25 mouse cellular contexts compared by ENCODE assay signal in genomic region chr1:149699411-149699810, GRCm38 (mm10).
DNase-seq lines count a peak whose midpoint lies in the region; ATAC-seq and TF ChIP-seq lines count a peak whose summit lies in the region.
"Had no signal": no experiment of that assay in that cellular context is flagged by ENCODE, and none has a peak within 500 bp of the region (broad histone marks: within the 10 kb centered on the region; RNA-seq: fewer than 3 reads in every experiment).

No protein-coding gene starts in this region.

- H3K4me2 ChIP-seq in hindbrain, embryonic 13.5 days, result no peak overlapping the region
- no peak overlapping the region for H3K4me2 ChIP-seq in hindbrain, embryonic 12.5 days (replicated peaks)
- no peak overlapping the region for H3K4me2 ChIP-seq in midbrain, embryonic 14.5 days (ENCODE audit: low read length)
- H3K4me2 ChIP-seq: embryonic facial prominence, embryonic 12.5 days; embryonic facial prominence, embryonic 15.5 days; forebrain, embryonic 15.5 days; heart, embryonic 11.5 days; hindbrain, embryonic 14.5 days had no signal

- H3K9ac ChIP-seq in hindbrain, embryonic 13.5 days, result no peak overlapping the region
- H3K9ac ChIP-seq in hindbrain, embryonic 12.5 days, result no peak overlapping the region
- H3K9ac ChIP-seq in midbrain, embryonic 14.5 days (replicated peaks; ENCODE audit: low read length), result no peak overlapping the region
- H3K9ac ChIP-seq: embryonic facial prominence, embryonic 12.5 days; embryonic facial prominence, embryonic 15.5 days; forebrain, embryonic 15.5 days; hindbrain, embryonic 14.5 days had no signal

- no peaks in the 10 kb centered on the region for H3K36me3 ChIP-seq in hindbrain, embryonic 13.5 days
- no peaks in the 10 kb centered on the region for H3K36me3 ChIP-seq in hindbrain, embryonic 12.5 days
- no peaks in the 10 kb centered on the region for H3K36me3 ChIP-seq in midbrain, embryonic 14.5 days (ENCODE audit: control insufficient read depth, insufficient read depth, low read length)
- H3K36me3 ChIP-seq in midbrain, embryonic 10.5 days, result no peaks in the 10 kb centered on the region
- H3K36me3 ChIP-seq: embryonic facial prominence, embryonic 12.5 days; embryonic facial prominence, embryonic 15.5 days; forebrain, embryonic 15.5 days; G1E had no signal

- H3K27me3 ChIP-seq in hindbrain, embryonic 13.5 days, result no peaks in the 10 kb centered on the region
- no peaks in the 10 kb centered on the region for H3K27me3 ChIP-seq in hindbrain, embryonic 12.5 days
- H3K27me3 ChIP-seq in midbrain, embryonic 14.5 days (ENCODE audit: control insufficient read depth, insufficient read depth, low read length), result no peaks in the 10 kb centered on the region
- no peaks in the 10 kb centered on the region for H3K27me3 ChIP-seq in midbrain, embryonic 10.5 days (ENCODE audit: low read depth, poor library complexity, severe bottlenecking)
- H3K27me3 ChIP-seq: CH12.LX; embryonic facial prominence, embryonic 12.5 days; embryonic facial prominence, embryonic 15.5 days; forebrain, embryonic 15.5 days had no signal

- 76% methylated on average over 4 of the region's 4 CpGs for WGBS in hindbrain, embryonic 13.5 days
- 89% methylated on average over 4 of the region's 4 CpGs for WGBS in hindbrain, embryonic 12.5 days
- 63% methylated on average over 4 of the region's 4 CpGs for WGBS in midbrain, embryonic 14.5 days
- 92% methylated on average over 4 of the region's 4 CpGs for WGBS in midbrain, embryonic 10.5 days

- peak; percentile 28; the same call in 1 of the 2 replicates for ATAC-seq in hindbrain, embryonic 13.5 days (ENCODE audit: low FRiP score)
- ATAC-seq in hindbrain, embryonic 12.5 days (ENCODE audit: low FRiP score), result no peak
- peak; percentile 68; the same call in 1 of the 2 replicates for ATAC-seq in midbrain, embryonic 14.5 days (ENCODE audit: low FRiP score, low TSS enrichment)
- ATAC-seq: forebrain, embryonic 15.5 days; hindbrain, postnatal 0 days; inflammation-experienced regulatory T-cells, adult 6 months; Patski had no signal

- no peak overlapping the region for H3K27ac ChIP-seq in hindbrain, embryonic 13.5 days
- H3K27ac ChIP-seq in hindbrain, embryonic 12.5 days, result no peak overlapping the region
- no peak overlapping the region for H3K27ac ChIP-seq in midbrain, embryonic 14.5 days (replicated peaks; ENCODE audit: low read depth, low read length)
- no peak overlapping the region for H3K27ac ChIP-seq in midbrain, embryonic 10.5 days (replicated peaks)
- H3K27ac ChIP-seq: embryonic facial prominence, embryonic 12.5 days; embryonic facial prominence, embryonic 15.5 days; forebrain, embryonic 15.5 days; hindbrain, embryonic 14.5 days; hindbrain, postnatal 0 days had no signal

- H3K9me3 ChIP-seq in hindbrain, embryonic 13.5 days, result no peaks in the 10 kb centered on the region
- H3K9me3 ChIP-seq in hindbrain, embryonic 12.5 days (replicated peaks), result no peaks in the 10 kb centered on the region
- H3K9me3 ChIP-seq in midbrain, embryonic 14.5 days (ENCODE audit: control insufficient read depth, low read length), result no peaks in the 10 kb centered on the region
- H3K9me3 ChIP-seq in midbrain, embryonic 10.5 days (replicated peaks), result no peaks in the 10 kb centered on the region
- H3K9me3 ChIP-seq: embryonic facial prominence, embryonic 12.5 days; embryonic facial prominence, embryonic 15.5 days; forebrain, embryonic 15.5 days had no signal

- H3K4me1 ChIP-seq in hindbrain, embryonic 13.5 days (replicated peaks), result no peaks in the 10 kb centered on the region
- no peaks in the 10 kb centered on the region for H3K4me1 ChIP-seq in hindbrain, embryonic 12.5 days
- H3K4me1 ChIP-seq in midbrain, embryonic 14.5 days (ENCODE audit: control insufficient read depth, insufficient read depth, low read length), result no peaks in the 10 kb centered on the region
- no peaks in the 10 kb centered on the region for H3K4me1 ChIP-seq in midbrain, embryonic 10.5 days
- H3K4me1 ChIP-seq: embryonic facial prominence, embryonic 12.5 days; embryonic facial prominence, embryonic 15.5 days; forebrain, embryonic 15.5 days had no signal

- H3K4me3 ChIP-seq in hindbrain, embryonic 13.5 days, result no peak overlapping the region
- H3K4me3 ChIP-seq in hindbrain, embryonic 12.5 days, result no peak overlapping the region
- no peak overlapping the region for H3K4me3 ChIP-seq in midbrain, embryonic 14.5 days (replicated peaks; ENCODE audit: low read depth, low read length)
- H3K4me3 ChIP-seq in midbrain, embryonic 10.5 days, result no peak overlapping the region
- H3K4me3 ChIP-seq: embryonic facial prominence, embryonic 12.5 days; embryonic facial prominence, embryonic 15.5 days; forebrain, embryonic 15.5 days had no signal

- no peak for TF ChIP-seq POLR2A in brain, embryonic 14.5 days (IDR thresholded peaks at IDR 0.05; ENCODE audit: borderline replicate concordance, extremely low read depth, insufficient read depth, insufficient read length, poor library complexity, severe bottlenecking)

- TF ChIP-seq CTCF in brain, embryonic 14.5 days (IDR thresholded peaks at IDR 0.05; ENCODE audit: borderline replicate concordance, extremely low read depth, insufficient read depth, insufficient read length), result no peak

- peak; percentile 7 for DNase-seq in midbrain, embryonic 14.5 days
- DNase-seq in midbrain, embryonic 10.5 days (ENCODE audit: low spot score), result no peak
- DNase-seq in brain, embryonic 14.5 days (ENCODE audit: low read depth), result peak; percentile 25
- no peak for DNase-seq in kidney, adult 9 months
- DNase-seq: adrenal gland, postnatal 10 days; adrenal gland, postnatal 36 days; B cell, adult 2 months; cerebellum, adult 11 months; cerebellum, adult 2 months; cerebellum, adult 9-11 months; cerebellum, postnatal 25 days; gastrocnemius, postnatal 10 days; heart, adult 11 months had no signal

Comparison
In these comparisons a context has a peak if more than half of its experiments do, and no peak if none do; other contexts are left out.
1. DNase-seq: peak in midbrain, embryonic 14.5 days (single experiment) and brain, embryonic 14.5 days (single experiment); none in midbrain, embryonic 10.5 days (single experiment) and kidney, adult 9 months (single experiment).